Mouse (Mus musculus) urinary bladder, adult 2 months (tissue): Measurements from ENCODE around the gene Ipo5. TPM values are rescaled to one million over a fixed set of nuclear protein-coding genes. Genes with fewer than 3 reads are reported as not detected.

ENCODE experiments used
- polyA plus RNA-seq: library from polyadenylated mRNA; depleted of rRNA; stranded (reverse); fragments of >200 nt; gene quantifications from 2 replicates; pipeline ENCODE4 v1.2.3, GENCODE M21; 2012; rRNA removed

Gene Ipo5
- polyA plus RNA-seq, 1 experiment: 63.4 TPM

Other genes starting within 250 kb of the Ipo5 start
- gene Farp1, start 124.0 kb downstream of the Ipo5 start, polyA plus RNA-seq: 31.7 and 46.1 TPM in 2 replicates